ENCODE assay signal across 12 mouse cellular contexts in genomic region chr17:31571689-31572088, GRCm38 (mm10).
"Had no signal": no experiment of that assay in that cellular context is flagged by ENCODE, and none has a peak within 500 bp of the region (broad histone marks: within the 10 kb centered on the region; RNA-seq: fewer than 3 reads in every experiment).

No protein-coding gene starts in this region.

- H3K9me3 ChIP-seq: kidney, embryonic 15.5 days; limb, embryonic 15.5 days; liver, embryonic 13.5 days; midbrain, embryonic 10.5 days; neural tube, embryonic 15.5 days had no signal

- H3K36me3 ChIP-seq: kidney, embryonic 15.5 days; limb, embryonic 15.5 days; midbrain, embryonic 10.5 days; neural tube, embryonic 15.5 days had no signal

- H3K4me3 ChIP-seq: kidney, embryonic 15.5 days; limb, embryonic 15.5 days; liver, embryonic 13.5 days; midbrain, embryonic 10.5 days; myocyte; neural tube, embryonic 15.5 days had no signal

- H3K9ac ChIP-seq: kidney, embryonic 15.5 days; limb, embryonic 15.5 days; liver, embryonic 13.5 days; neural tube, embryonic 15.5 days had no signal

- H3K4me2 ChIP-seq: kidney, embryonic 15.5 days; limb, embryonic 15.5 days; liver, embryonic 13.5 days; neural tube, embryonic 15.5 days had no signal

- DNase-seq: kidney, adult 2 months; kidney, postnatal 36 days; liver, embryonic 13.5 days; lung, adult 18-20 months; lung, postnatal 4 days; right cerebral cortex, adult 18-20 months; right cerebral cortex, postnatal 25 days had no signal

- H3K27me3 ChIP-seq: kidney, embryonic 15.5 days; limb, embryonic 15.5 days; liver, embryonic 13.5 days; neural tube, embryonic 15.5 days had no signal

- H3K27ac ChIP-seq: kidney, embryonic 15.5 days; limb, embryonic 15.5 days; liver, embryonic 13.5 days; midbrain, embryonic 10.5 days; neural tube, embryonic 15.5 days had no signal
